Mouse (Mus musculus) embryonic stem cell, embryonic (primary cell): Measurements from ENCODE around the gene Msgn1.

Experiments
- CTCF ChIA-PET, 4 experiments: fragments of 300-600 bp in 2 of 4; fragments of 350-600 bp in 2 of 4; sonication (Branson Sonifier 250); formaldehyde crosslinking; loops; one replicate each; lab custom pipeline; 2022; ENCODE audit warnings: inconsistent platforms in 2 of 4; lab: Charles Lee
- POLR2A ChIA-PET, 4 experiments: fragments of 300-600 bp in 2 of 4; fragments of 350-600 bp in 2 of 4; sonication (Branson Sonifier 250); formaldehyde crosslinking; loops; one replicate each; lab custom pipeline; 2022; ENCODE audit warnings: antibody characterized with exemption in 4 of 4, inconsistent platforms in 1 of 4; lab: Charles Lee

Gene Msgn1

DNA sequence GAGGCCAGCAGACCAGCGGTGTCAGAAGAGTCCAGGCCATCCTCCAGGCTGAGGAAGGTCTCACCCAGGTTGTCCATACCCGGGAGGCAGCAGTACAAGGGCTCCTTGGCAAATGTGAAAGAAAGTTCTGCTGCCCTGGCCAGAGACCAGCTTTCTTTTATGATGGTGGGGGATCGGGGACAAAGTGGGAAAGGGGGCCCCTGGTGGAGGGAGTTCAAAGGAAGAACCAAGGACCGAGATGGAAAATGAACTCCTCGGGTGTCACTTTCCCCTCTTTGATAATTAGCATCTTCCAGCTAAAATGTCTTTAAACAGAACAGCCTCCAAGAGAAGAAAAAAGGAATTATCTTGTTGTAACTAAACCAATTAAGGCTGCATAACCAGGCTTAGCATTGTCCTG lies at the start of gene Msgn1:
Gene Msgn1 (minus strand): TSS at position 101 of the 400 bp plus-strand sequence.
- ChIA-PET CTCF (interaction anchor here in 3 of 4 experiments (0.6 to 1.8 kb wide), 7 partner anchors 12 to 505 kb away, joined by 3 to 11 read pairs (median 3); no protein-coding TSS in a partner anchor), POLR2A (interaction anchor here in 3 of 4 experiments (0.6 to 2.9 kb wide), 11 partner anchors 10 to 58 kb away, joined by 3 to 9 read pairs (median 4); partner anchors contain the start of genes Gen1 (in 1 of the 3) and Smc6 (in 1 of the 3))

- CTCF ChIA-PET = no interaction called here
- POLR2A ChIA-PET = interaction anchor here in 2 of 4 experiments (0.7 to 3.4 kb wide), 3 partner anchors 15 to 227 kb away, joined by 3 to 14 read pairs (median 12); partner anchors contain the start of genes Gen1 (in 2 of the 2) and Smc6 (in 2 of the 2)
Observed at GRCm38 (mm10) chr12:11250322-11250721, 41.5 kb upstream of the Msgn1 start.

GRCm38 (mm10) chr12:11247460-11247859 lies 38.7 kb upstream of the Msgn1 start:
- ChIA-PET POLR2A (interaction anchor here in 1 of 4 experiments (0.6 to 1.6 kb wide), 4 partner anchors 23 to 208 kb away, joined by 3 to 4 read pairs (median 3); no protein-coding TSS in a partner anchor), CTCF (interaction anchor here in 1 of 4 experiments (0.7 kb wide), 1 partner anchor 9 kb away, joined by 7 read pairs; no protein-coding TSS in a partner anchor)

DNA sequence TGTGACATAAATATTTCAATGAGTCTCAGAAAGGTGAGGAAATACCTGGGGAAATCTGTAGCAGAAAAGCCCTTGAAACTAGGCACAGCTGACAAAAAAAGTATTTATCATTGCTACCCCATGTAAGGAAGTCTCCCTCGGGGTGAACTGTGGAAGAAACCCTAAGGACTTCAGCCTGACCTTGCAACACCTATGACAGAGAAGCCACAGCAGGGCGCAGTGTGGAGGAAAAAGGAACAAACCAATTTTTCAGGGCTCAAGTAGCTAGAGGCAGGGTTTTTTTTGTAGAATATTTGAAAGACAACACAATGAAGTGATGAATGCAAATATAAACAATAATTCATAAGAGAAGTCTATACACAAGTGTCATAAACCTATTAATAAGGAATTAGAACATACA lies 27.2 kb upstream of the Msgn1 start:
- POLR2A ChIA-PET = interaction anchor here in 1 of 4 experiments (1.0 to 1.1 kb wide), 2 partner anchors 14 to 28 kb away, joined by 3 read pairs; no protein-coding TSS in a partner anchor
- CTCF ChIA-PET = interaction anchor here in 1 of 4 experiments (0.6 kb wide), 1 partner anchor 29 kb away, joined by 3 read pairs; no protein-coding TSS in a partner anchor

- CTCF ChIA-PET = interaction anchor here in 2 of 4 experiments (0.5 to 1.7 kb wide), 2 partner anchors 34 to 207 kb away, joined by 3 to 5 read pairs; no protein-coding TSS in a partner anchor
- POLR2A ChIA-PET = interaction anchor here in 2 of 4 experiments (0.6 to 1.4 kb wide), 2 partner anchors 25 to 37 kb away, joined by 3 read pairs; no protein-coding TSS in a partner anchor
Observed at GRCm38 (mm10) chr12:11230267-11230666, 21.5 kb upstream of the Msgn1 start.

DNA sequence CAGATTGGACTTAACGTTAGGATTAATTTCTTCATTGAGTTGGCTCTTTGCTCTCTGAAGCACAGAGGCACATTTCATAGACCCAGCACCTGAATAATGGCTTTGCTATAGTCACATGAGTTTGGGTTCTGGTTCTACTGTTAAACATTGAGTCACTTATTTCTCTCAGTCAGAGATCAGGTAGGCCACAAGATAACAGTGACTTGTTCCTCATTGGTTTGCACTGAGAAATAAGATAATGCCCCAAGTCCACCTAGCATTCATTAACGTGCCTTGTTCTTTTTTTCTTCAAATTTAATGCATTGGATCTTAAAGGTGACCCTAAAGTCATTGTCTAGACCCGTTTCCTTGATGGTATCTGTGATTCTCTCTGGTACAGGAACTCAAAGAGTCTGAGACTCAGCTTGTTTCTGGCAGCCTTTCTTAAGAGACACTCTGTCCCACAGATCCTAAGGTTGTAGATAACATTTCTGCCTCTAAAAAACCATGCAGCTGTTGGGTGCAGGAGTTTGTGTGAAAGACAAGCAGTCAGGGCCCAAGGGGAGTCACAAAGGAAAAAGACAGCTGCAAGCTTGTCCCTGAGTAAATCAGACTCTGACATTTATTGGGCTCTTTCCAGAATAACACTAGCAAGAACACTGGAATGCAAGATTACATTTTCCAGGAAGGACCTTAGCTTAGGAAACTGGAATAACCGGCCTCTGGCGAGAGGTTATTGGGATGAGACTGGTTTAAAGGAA lies 17.9 kb upstream of the Msgn1 start:
- CTCF ChIA-PET = interaction anchor here in 2 of 4 experiments (0.8 to 1.0 kb wide), 2 partner anchors 30 kb away, joined by 3 read pairs; no protein-coding TSS in a partner anchor
- POLR2A ChIA-PET = interaction anchor here in 1 of 4 experiments (0.6 to 2.5 kb wide), 4 partner anchors 17 to 30 kb away, joined by 3 to 9 read pairs (median 4); partner anchors contain the start of gene Msgn1

GRCm38 (mm10) chr12:11226123-11226522 lies 17.4 kb upstream of the Msgn1 start:
- POLR2A ChIA-PET = interaction anchor here in 2 of 4 experiments (0.6 to 2.5 kb wide), 8 partner anchors 17 to 41 kb away, joined by 3 to 9 read pairs (median 3); partner anchors contain the start of genes Gen1 (in 1 of the 2), Msgn1 (in 1 of the 2) and Smc6 (in 1 of the 2)
- CTCF ChIA-PET = interaction anchor here in 3 of 4 experiments (0.7 to 1.0 kb wide), 3 partner anchors 30 kb away, joined by 3 read pairs; no protein-coding TSS in a partner anchor

GRCm38 (mm10) chr12:11224722-11225121 lies 15.9 kb upstream of the Msgn1 start:
- ChIA-PET POLR2A (interaction anchor here in 3 of 4 experiments (0.6 to 2.5 kb wide), 8 partner anchors 9 to 983 kb away, joined by 3 to 9 read pairs (median 4); partner anchors contain the start of gene Msgn1 (in 1 of the 3)), CTCF (no interaction called here)

DNA sequence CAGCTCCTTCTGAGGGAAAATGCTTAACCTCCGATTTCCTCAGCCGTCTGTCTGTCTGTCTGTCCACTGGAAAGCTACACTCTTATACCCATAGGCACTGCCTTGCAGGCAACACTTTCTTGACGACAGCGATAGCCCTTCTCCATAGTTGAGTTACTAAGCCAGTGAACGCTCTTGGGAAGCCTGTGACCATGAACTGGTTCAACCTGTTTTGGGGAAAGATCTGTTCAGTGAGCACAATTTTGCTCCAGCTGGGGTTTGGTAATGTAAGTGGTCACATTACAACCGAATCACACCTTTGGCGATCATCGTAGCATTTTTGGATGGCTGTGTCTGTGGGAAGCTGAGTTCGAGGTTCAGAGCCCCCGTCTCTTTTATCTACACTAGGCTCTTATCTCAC lies 14.3 kb upstream of the Msgn1 start:
- ChIA-PET POLR2A (interaction anchor here in 2 of 4 experiments (0.7 to 2.1 kb wide), 12 partner anchors 9 to 954 kb away, joined by 3 to 9 read pairs (median 4); partner anchors contain the start of genes Gen1 (in 2 of the 2) and Smc6 (in 2 of the 2)), CTCF (interaction anchor here in 2 of 4 experiments (0.9 to 1.0 kb wide), 2 partner anchors 27 kb away, joined by 4 read pairs; no protein-coding TSS in a partner anchor)

- ChIA-PET CTCF (interaction anchor here in 2 of 4 experiments (0.9 to 1.0 kb wide), 3 partner anchors 24 to 26 kb away, joined by 3 to 4 read pairs (median 4); no protein-coding TSS in a partner anchor), POLR2A (interaction anchor here in 3 of 4 experiments (0.6 to 2.1 kb wide), 16 partner anchors 10 to 955 kb away, joined by 3 to 9 read pairs (median 4); partner anchors contain the start of genes Gen1 (in 2 of the 3) and Smc6 (in 2 of the 3))
Observed at GRCm38 (mm10) chr12:11222566-11222965, 13.8 kb upstream of the Msgn1 start.

DNA sequence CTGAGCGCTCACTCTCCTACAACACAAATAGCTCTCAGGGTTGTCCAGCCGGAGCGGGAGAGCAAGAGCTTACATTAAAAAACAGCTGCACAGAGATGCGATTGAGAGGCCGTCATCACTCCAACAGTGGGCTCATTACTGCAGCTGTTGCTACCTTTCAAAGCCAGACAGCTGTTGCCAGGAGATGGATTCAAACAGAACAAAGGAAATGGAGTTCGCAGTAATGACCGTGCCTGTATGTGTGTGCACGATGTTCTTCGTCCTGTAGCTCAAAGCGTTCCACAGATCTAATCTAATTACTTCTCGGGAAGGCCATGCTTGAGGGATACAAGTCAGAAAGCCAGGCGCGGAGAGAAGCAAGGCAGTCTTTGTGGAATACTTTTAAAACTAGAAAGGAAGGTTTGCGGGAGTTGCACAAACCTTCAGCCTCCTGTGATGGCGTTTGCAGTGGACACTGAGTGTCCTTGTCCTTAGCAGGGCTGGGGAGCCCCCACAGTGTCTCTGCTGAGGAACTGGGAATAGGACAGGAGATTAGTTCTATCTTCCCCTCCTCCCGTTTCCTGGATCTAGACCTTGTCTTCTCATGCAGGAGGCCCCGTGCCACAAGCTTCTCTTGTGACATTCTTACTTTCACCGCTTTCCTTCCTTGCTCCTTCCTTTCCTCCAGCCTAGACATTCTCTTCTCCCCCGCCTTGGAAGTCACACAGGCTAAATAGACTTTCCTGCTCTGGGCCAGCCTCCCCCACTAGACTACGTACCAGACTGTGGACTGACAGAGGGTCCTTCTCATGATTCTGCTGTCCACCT lies 13.0 kb upstream of the Msgn1 start:
- ChIA-PET CTCF (interaction anchor here in 3 of 4 experiments (0.6 to 1.6 kb wide), 5 partner anchors 13 to 467 kb away, joined by 3 to 8 read pairs (median 4); partner anchors contain the start of gene Msgn1 (in 1 of the 3)), POLR2A (interaction anchor here in 3 of 4 experiments (0.8 to 1.7 kb wide), 10 partner anchors 11 to 36 kb away, joined by 3 to 9 read pairs (median 4); partner anchors contain the start of gene Msgn1 (in 2 of the 3))

DNA sequence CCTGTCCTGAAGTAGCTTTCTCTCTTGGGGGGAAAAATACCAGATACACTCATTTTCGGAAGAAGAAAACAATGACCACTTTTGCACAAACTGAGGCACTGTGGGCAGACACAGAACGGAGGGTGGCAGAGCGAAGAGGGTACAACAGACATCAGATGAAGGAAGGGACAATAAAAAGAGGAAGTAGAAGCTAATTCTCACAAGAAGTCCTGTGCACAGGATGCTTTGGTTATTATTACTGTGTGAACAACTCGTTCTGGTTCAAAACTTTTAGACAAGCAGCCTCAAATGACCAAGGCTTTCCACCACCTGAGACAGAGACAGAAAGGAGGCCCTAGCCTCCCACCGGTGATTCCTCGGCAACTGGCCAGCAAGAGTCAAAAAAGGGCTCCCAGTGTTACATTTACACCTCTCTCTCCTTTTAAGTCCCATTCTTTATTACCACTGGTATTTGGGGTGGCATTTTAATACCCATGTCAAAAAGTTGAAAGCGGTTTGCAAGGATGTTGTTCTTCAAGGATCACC lies 9.0 kb upstream of the Msgn1 start:
- ChIA-PET CTCF (interaction anchor here in 1 of 4 experiments (1.6 kb wide), 1 partner anchor 21 kb away, joined by 3 read pairs; no protein-coding TSS in a partner anchor), POLR2A (interaction anchor here in 2 of 4 experiments (1.3 to 1.8 kb wide), 4 partner anchors 9 to 68 kb away, joined by 3 to 5 read pairs (median 4); partner anchors contain the start of gene Msgn1 (in 1 of the 2))

- CTCF ChIA-PET = interaction anchor here in 2 of 4 experiments (0.6 to 2.7 kb wide), 3 partner anchors 20 to 209 kb away, joined by 3 to 10 read pairs (median 8); no protein-coding TSS in a partner anchor
- POLR2A ChIA-PET = interaction anchor here in 2 of 4 experiments (1.0 to 1.8 kb wide), 4 partner anchors 17 to 67 kb away, joined by 3 to 5 read pairs (median 4); no protein-coding TSS in a partner anchor
Observed at GRCm38 (mm10) chr12:11216454-11216853, 7.7 kb upstream of the Msgn1 start.

DNA sequence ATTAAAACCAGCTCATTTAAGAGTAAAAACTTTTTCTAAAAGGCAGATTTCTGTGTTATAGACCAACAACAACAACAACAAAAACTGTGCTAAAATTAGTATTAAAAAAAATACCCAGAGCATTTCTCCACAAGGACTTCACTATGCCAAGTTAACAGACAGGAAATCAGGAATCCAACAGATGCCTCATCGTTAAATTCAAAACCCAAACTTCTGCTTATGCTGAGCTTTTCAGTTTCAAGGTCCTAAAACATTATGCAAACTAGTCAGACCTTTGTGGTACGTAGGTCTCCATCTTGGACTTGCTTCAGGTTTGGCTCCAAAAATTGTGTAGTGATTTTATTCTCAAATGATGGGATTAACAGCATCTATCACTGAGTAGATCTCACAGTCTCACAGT lies 6.8 kb upstream of the Msgn1 start:
- ChIA-PET CTCF (interaction anchor here in 2 of 4 experiments (1.4 to 2.7 kb wide), 2 partner anchors 19 kb away, joined by 5 to 10 read pairs; no protein-coding TSS in a partner anchor), POLR2A (interaction anchor here in 1 of 4 experiments (1.3 to 1.8 kb wide), 4 partner anchors 9 to 19 kb away, joined by 3 to 8 read pairs (median 4); no protein-coding TSS in a partner anchor)

GRCm38 (mm10) chr12:11214776-11215175 lies 6.0 kb upstream of the Msgn1 start:
- CTCF ChIA-PET = interaction anchor here in 3 of 4 experiments (1.1 to 2.7 kb wide), 3 partner anchors 17 to 19 kb away, joined by 3 to 10 read pairs (median 5); no protein-coding TSS in a partner anchor
- POLR2A ChIA-PET = interaction anchor here in 2 of 4 experiments (0.7 to 1.8 kb wide), 4 partner anchors 10 to 52 kb away, joined by 3 to 8 read pairs (median 4); partner anchors contain the start of genes Gen1 (in 1 of the 2) and Smc6 (in 1 of the 2)

DNA sequence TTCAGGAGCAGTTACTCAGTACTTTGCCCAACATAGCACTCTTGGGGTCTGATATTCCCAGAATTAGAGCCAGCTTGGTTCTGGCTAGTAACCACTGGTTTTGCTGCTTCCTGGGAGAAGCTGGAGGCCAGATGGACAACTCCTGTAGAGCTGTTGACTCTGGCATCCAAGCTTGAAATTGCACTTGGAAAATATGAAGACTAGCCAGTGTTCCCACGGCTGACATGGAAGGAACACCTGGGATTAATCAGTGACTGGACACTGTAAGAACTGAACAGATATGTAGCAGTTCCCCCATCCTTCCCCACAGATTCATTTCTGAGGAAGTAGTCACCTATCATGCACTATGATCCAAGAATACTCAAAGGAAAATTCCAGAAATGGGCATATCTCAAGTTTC lies 4.1 kb upstream of the Msgn1 start:
- POLR2A ChIA-PET = interaction anchor here in 1 of 4 experiments (0.8 to 0.9 kb wide), 2 partner anchors 8 to 14 kb away, joined by 3 to 5 read pairs; no protein-coding TSS in a partner anchor
- CTCF ChIA-PET = no interaction called here
